In genomic region chr8:105470681-105471313, GRCm38 (mm10) we compare ENCODE assay signal across 10 mouse cellular contexts. TPM values are rescaled to one million over a fixed set of nuclear protein-coding genes. Genes with fewer than 3 reads are reported as not detected.
DNase-seq lines count a peak whose midpoint lies in the region; ATAC-seq lines count a peak whose summit lies in the region.
"Had no signal": no experiment of that assay in that cellular context is flagged by ENCODE, and none has a peak within 500 bp of the region (broad histone marks: within the 10 kb centered on the region; RNA-seq: fewer than 3 reads in every experiment).

No protein-coding gene starts in this region.

- peaks cover 45% of the 10 kb centered on the region for H3K4me1 ChIP-seq in heart, embryonic 12.5 days (replicated peaks)
- H3K4me1 ChIP-seq in brown adipose tissue, adult 24 weeks (ENCODE audit: control insufficient read depth, insufficient read depth, insufficient read length, low read length), result peaks cover 27% of the 10 kb centered on the region
- peaks cover 90% of the 10 kb centered on the region for H3K4me1 ChIP-seq in hindbrain, embryonic 13.5 days (replicated peaks)
- H3K4me1 ChIP-seq in midbrain, embryonic 11.5 days (ENCODE audit: control insufficient read depth, insufficient read depth, low read length), result peaks cover 63% of the 10 kb centered on the region

- peaks cover 40% of the 10 kb centered on the region for H3K27me3 ChIP-seq in heart, embryonic 12.5 days (replicated peaks)
- peaks cover 8% of the 10 kb centered on the region; the same call in 1 of the 2 replicates for H3K27me3 ChIP-seq in hindbrain, embryonic 13.5 days
- peaks cover 19% of the 10 kb centered on the region for H3K27me3 ChIP-seq in midbrain, embryonic 11.5 days (ENCODE audit: control insufficient read depth, insufficient read depth, low read length)
- H3K27me3 ChIP-seq: CH12.LX had no signal

- DNase-seq in heart, postnatal 14 days, result no peak
- no peak for DNase-seq in midbrain, embryonic 11.5 days (ENCODE audit: low spot score, missing footprints)
- no peak for DNase-seq in layer of hippocampus, adult 8-10 months (ENCODE audit: low spot score in 2 of 2)
- DNase-seq in right cerebral cortex, adult 2 months (ENCODE audit: low spot score in 2 of 2), result no peak
- no peak for DNase-seq in ovary, postnatal 36 days (ENCODE audit: low spot score)

- no peak overlapping the region for H3K27ac ChIP-seq in heart, embryonic 12.5 days (ENCODE audit: poor library complexity, severe bottlenecking)
- H3K27ac ChIP-seq in brown adipose tissue, adult 24 weeks (replicated peaks; ENCODE audit: low read depth, low read length), result peak overlapping the region; percentile 27; the same call in 1 of the 2 replicates
- peak overlapping the region; percentile 90 for H3K27ac ChIP-seq in hindbrain, embryonic 13.5 days
- H3K27ac ChIP-seq in midbrain, embryonic 11.5 days (ENCODE audit: low read depth, low read length), result peak overlapping the region; percentile 61
- H3K27ac ChIP-seq: macrophage had no signal

- WGBS in heart, embryonic 12.5 days, result 19% methylated on average over 11 of the region's 11 CpGs
- 13% methylated on average over 11 of the region's 11 CpGs for WGBS in hindbrain, embryonic 13.5 days
- WGBS in midbrain, embryonic 11.5 days, result 18% methylated on average over 11 of the region's 11 CpGs

- peak overlapping the region; percentile 47 for H3K9ac ChIP-seq in heart, embryonic 12.5 days
- peak overlapping the region; percentile 75 for H3K9ac ChIP-seq in hindbrain, embryonic 13.5 days
- H3K9ac ChIP-seq in midbrain, embryonic 11.5 days (ENCODE audit: low read length), result peak overlapping the region; percentile 70

- intact Hi-C loops in heart, postnatal 14 days (cut with DNase I), result no loop called here

- peak overlapping the region; percentile 31 for H3K4me3 ChIP-seq in heart, embryonic 12.5 days
- H3K4me3 ChIP-seq in brown adipose tissue, adult 24 weeks (ENCODE audit: insufficient read depth, low read depth, low read length), result peak overlapping the region; percentile 59
- peak overlapping the region; percentile 46 for H3K4me3 ChIP-seq in hindbrain, embryonic 13.5 days
- H3K4me3 ChIP-seq in midbrain, embryonic 11.5 days (ENCODE audit: low read depth, low read length), result peak overlapping the region; percentile 40

- ATAC-seq in heart, embryonic 12.5 days (ENCODE audit: insufficient number of reproducible peaks, low FRiP score), result no peak; the same call in 1 of the 2 replicates
- ATAC-seq in hindbrain, embryonic 13.5 days (ENCODE audit: low FRiP score), result peak; percentile 77; the same call in 1 of the 2 replicates
- ATAC-seq in midbrain, embryonic 11.5 days (ENCODE audit: low FRiP score), result no peak

- peak overlapping the region; percentile 66 for H3K4me2 ChIP-seq in heart, embryonic 12.5 days
- H3K4me2 ChIP-seq in hindbrain, embryonic 13.5 days, result peak overlapping the region; percentile 64
- H3K4me2 ChIP-seq in midbrain, embryonic 11.5 days, result peak overlapping the region; percentile 64

- peaks cover 11% of the 10 kb centered on the region; the same call in 1 of the 2 replicates for H3K36me3 ChIP-seq in heart, embryonic 12.5 days
- peaks cover 25% of the 10 kb centered on the region for H3K36me3 ChIP-seq in hindbrain, embryonic 13.5 days
- H3K36me3 ChIP-seq in midbrain, embryonic 11.5 days (ENCODE audit: control insufficient read depth, insufficient read depth, low read length), result peaks cover 4% of the 10 kb centered on the region; the same call in 1 of the 2 replicates

- no peaks in the 10 kb centered on the region for H3K9me3 ChIP-seq in heart, embryonic 12.5 days (replicated peaks)
- H3K9me3 ChIP-seq in hindbrain, embryonic 13.5 days, result no peaks in the 10 kb centered on the region
- no peaks in the 10 kb centered on the region for H3K9me3 ChIP-seq in midbrain, embryonic 11.5 days (ENCODE audit: control insufficient read depth, low read length)

RNA-seq across cellular contexts. Expression of gene Tppp3, which starts 0.5 kb away (rescaled TPM):
- 13.8 and 14.4 TPM in 2 replicates for polyA plus RNA-seq in heart, embryonic 12.5 days (2016; fragmentation: Nextera tagmentation; extraction: Ambion mirVana)
- 10 to 100 TPM; 47.7 to 50.1 TPM for total RNA-seq in heart, postnatal 14 days (2021)
- 29.6 and 45.2 TPM in 2 replicates for polyA plus RNA-seq in brown adipose tissue, adult 24 weeks (2012; ENCODE audit: insufficient read depth, insufficient read length, missing spikeins)
- polyA plus RNA-seq in hindbrain, embryonic 13.5 days (2015; fragmentation: Nextera tagmentation; extraction: Ambion mirVana), result 170 and 181 TPM in 2 replicates
- 106 and 107 TPM in 2 replicates for polyA plus RNA-seq in midbrain, embryonic 11.5 days (2014; fragmentation: Nextera tagmentation; extraction: Ambion mirVana)
- 10 to 100 TPM; 42.2 to 55.5 (median 47.9) TPM for total RNA-seq in layer of hippocampus, adult 8-10 months (2022)

RNA-seq across cellular contexts. Expression of gene Zdhhc1, which starts 25.9 kb away (rescaled TPM):
- polyA plus RNA-seq in heart, embryonic 12.5 days (2016; fragmentation: Nextera tagmentation; extraction: Ambion mirVana), result 23.1 and 23.3 TPM in 2 replicates
- total RNA-seq in heart, postnatal 14 days (2021), result 10 to 100 TPM; 14.9 to 16.3 TPM
- 8.7 and 10.2 TPM in 2 replicates for polyA plus RNA-seq in brown adipose tissue, adult 24 weeks (2012; ENCODE audit: insufficient read depth, insufficient read length, missing spikeins)
- 30.9 and 34.3 TPM in 2 replicates for polyA plus RNA-seq in hindbrain, embryonic 13.5 days (2015; fragmentation: Nextera tagmentation; extraction: Ambion mirVana)
- 14.5 and 19.0 TPM in 2 replicates for polyA plus RNA-seq in midbrain, embryonic 11.5 days (2014; fragmentation: Nextera tagmentation; extraction: Ambion mirVana)
- total RNA-seq in layer of hippocampus, adult 8-10 months (2022), result 10 to 100 TPM; 35.1 to 41.2 (median 40.8) TPM

RNA-seq across cellular contexts. Expression of gene Hsd11b2, which starts 47.8 kb away (rescaled TPM):
- polyA plus RNA-seq in heart, embryonic 12.5 days (2016; fragmentation: Nextera tagmentation; extraction: Ambion mirVana), result 1.7 and 1.9 TPM in 2 replicates
- 1 to 10 TPM in 1 of 2 experiments, under 1 TPM in 1; 0.53 to 1.0 TPM for total RNA-seq in heart, postnatal 14 days (2021)
- polyA plus RNA-seq in brown adipose tissue, adult 24 weeks (2012; ENCODE audit: insufficient read depth, insufficient read length, missing spikeins), result not detected in 2 replicates
- 7.8 and 11.0 TPM in 2 replicates for polyA plus RNA-seq in hindbrain, embryonic 13.5 days (2015; fragmentation: Nextera tagmentation; extraction: Ambion mirVana)
- 19.8 and 24.3 TPM in 2 replicates for polyA plus RNA-seq in midbrain, embryonic 11.5 days (2014; fragmentation: Nextera tagmentation; extraction: Ambion mirVana)
- not detected for total RNA-seq in layer of hippocampus, adult 8-10 months (2022)
- total RNA-seq: CH12.LX had no signal
- polyA plus RNA-seq: macrophage had no signal

RNA-seq across cellular contexts. Expression of gene Lrrc36, which starts 57.4 kb away (rescaled TPM):
- polyA plus RNA-seq in heart, embryonic 12.5 days (2016; fragmentation: Nextera tagmentation; extraction: Ambion mirVana), result 0.13 TPM in 1 of 2 replicates, not detected in the other
- total RNA-seq in heart, postnatal 14 days (2021), result under 1 TPM; 0.68 to 0.86 TPM
- polyA plus RNA-seq in brown adipose tissue, adult 24 weeks (2012; ENCODE audit: insufficient read depth, insufficient read length, missing spikeins), result 0.88 and 1.0 TPM in 2 replicates
- 1.1 and 1.7 TPM in 2 replicates for polyA plus RNA-seq in hindbrain, embryonic 13.5 days (2015; fragmentation: Nextera tagmentation; extraction: Ambion mirVana)
- 1.9 and 2.7 TPM in 2 replicates for polyA plus RNA-seq in midbrain, embryonic 11.5 days (2014; fragmentation: Nextera tagmentation; extraction: Ambion mirVana)
- total RNA-seq in layer of hippocampus, adult 8-10 months (2022), result 1 to 10 TPM in 2 of 4 experiments, under 1 TPM in 2; 0.73 to 1.4 (median 1.1) TPM
- polyA plus RNA-seq: macrophage had no signal

RNA-seq across cellular contexts. Expression of gene Kctd19, which starts 57.5 kb away (rescaled TPM):
- not detected in 2 replicates for polyA plus RNA-seq in heart, embryonic 12.5 days (2016; fragmentation: Nextera tagmentation; extraction: Ambion mirVana)
- not detected for total RNA-seq in heart, postnatal 14 days (2021)
- not detected in 2 replicates for polyA plus RNA-seq in brown adipose tissue, adult 24 weeks (2012; ENCODE audit: insufficient read depth, insufficient read length, missing spikeins)
- polyA plus RNA-seq in hindbrain, embryonic 13.5 days (2015; fragmentation: Nextera tagmentation; extraction: Ambion mirVana), result not detected in 2 replicates
- polyA plus RNA-seq in midbrain, embryonic 11.5 days (2014; fragmentation: Nextera tagmentation; extraction: Ambion mirVana), result not detected in 2 replicates
- total RNA-seq in layer of hippocampus, adult 8-10 months (2022), result not detected
- polyA plus RNA-seq: macrophage had no signal
